Mouse (Mus musculus) midbrain, embryonic 16.5 days (tissue): ENCODE measurements around the gene E130309D02Rik. TPM values are rescaled to one million over a fixed set of nuclear protein-coding genes. Genes with fewer than 3 reads are reported as not detected.

Source experiments
- ATAC-seq: fragments of 200-750 bp; cut with Nextera tagmentation; 2 replicates; pipeline ENCODE4 v1.8.0; 2017; ENCODE audit warnings: moderate TSS enrichment
- H3K27ac ChIP-seq: fragments of 300-500 bp; sonication (generic); 2 replicates; pipeline ENCODE4 v1.5.1; 2014; ENCODE audit warnings: mild to moderate bottlenecking, low read length, mixed read lengths
- H3K27me3 ChIP-seq: fragments of 300-500 bp; sonication (generic); 2 replicates; pipeline ENCODE4 v1.6.1; 2014; ENCODE audit warnings: low read depth, low read length, mixed read lengths; ENCODE audit not compliant: control insufficient read depth, insufficient read depth
- H3K36me3 ChIP-seq: fragments of 300-500 bp; sonication (generic); 2 replicates; pipeline ENCODE4 v1.6.1; 2014; ENCODE audit warnings: mild to moderate bottlenecking, low read length, moderate library complexity, mixed read lengths; ENCODE audit not compliant: control insufficient read depth, insufficient read depth
- H3K4me1 ChIP-seq: fragments of 300-500 bp; sonication (generic); 2 replicates; pipeline ENCODE4 v1.6.1; 2014; ENCODE audit warnings: mild to moderate bottlenecking, low read length, mixed read lengths; ENCODE audit not compliant: control insufficient read depth, insufficient read depth
- H3K4me2 ChIP-seq: fragments of 300-500 bp; sonication (generic); 2 replicates; pipeline ENCODE4 v1.6.1; 2014; ENCODE audit warnings: mild to moderate bottlenecking, low read length, mixed read lengths
- H3K4me3 ChIP-seq: fragments of 300-500 bp; sonication (generic); 2 replicates; pipeline ENCODE4 v1.5.1; 2014; ENCODE audit warnings: low read depth, mild to moderate bottlenecking, low read length, moderate library complexity, mixed read lengths
- H3K9ac ChIP-seq: fragments of 300-500 bp; sonication (generic); 2 replicates; pipeline ENCODE4 v1.6.1; 2014; ENCODE audit warnings: low read depth, low read length, mixed read lengths
- H3K9me3 ChIP-seq: fragments of 300-500 bp; sonication (generic); replicated peaks from 2 replicates; pipeline ENCODE4 v1.6.1; 2014; ENCODE audit warnings: mild to moderate bottlenecking, low read length, mixed read lengths; ENCODE audit not compliant: control insufficient read depth, poor library complexity, severe bottlenecking
- whole genome bisulfite sequencing: fragments of 180-500 bp; shearing (Covaris S2); extraction: QIAGEN DNeasy Blood & Tissue Kit; methylation state at CpG from one replicate; pipeline ENCODE4 v1.1.7; 2014; 5-methylcytosine and 5-hydroxymethylcytosine counted together
- polyA plus RNA-seq: library from polyadenylated mRNA; unstranded; fragments of >200 nt; fragmentation: Nextera tagmentation; extraction: Ambion mirVana; gene quantifications from 2 replicates; pipeline ENCODE4 v1.2.1, GENCODE M21; 2015

The E130309D02Rik gene
- polyA plus RNA-seq, result 25.3 and 31.3 TPM in 2 replicates

- Histone ChIP-seq H3K27me3 (no peaks in the 10 kb centered on the region), H3K36me3 (peaks cover 24% of the 10 kb centered on the region), H3K9me3 (no peaks in the 10 kb centered on the region), H3K9ac (peak within 1 kb of the TSS; percentile 98), H3K27ac (peak within 1 kb of the TSS; percentile 97), H3K4me3 (peak within 1 kb of the TSS; percentile 89), H3K4me2 (peak within 1 kb of the TSS; percentile 68), H3K4me1 (peaks cover 23% of the 10 kb centered on the region)
- under 1% methylated on average over 90 of the region's 101 CpGs for WGBS
- ATAC-seq, result peak; percentile 79
Measured at GRCm38 (mm10) chr5:143314730-143315513, at the start of gene E130309D02Rik. TSS of gene E130309D02Rik (minus strand) at chr5:143315360.

GRCm38 (mm10) chr5:143363678-143364615 is 48.8 kb upstream of the E130309D02Rik start:
- Histone ChIP-seq H3K4me2 (peak overlapping the region; percentile 94), H3K4me3 (peak overlapping the region; percentile 50), H3K9me3 (no peaks in the 10 kb centered on the region), H3K27ac (no peak overlapping the region), H3K9ac (peak overlapping the region; percentile 66), H3K36me3 (no peaks in the 10 kb centered on the region), H3K27me3 (peaks cover 8% of the 10 kb centered on the region), H3K4me1 (peaks cover 13% of the 10 kb centered on the region)
- ATAC-seq, result peak; percentile 45
- under 1% methylated on average over 45 of the region's 47 CpGs for WGBS

GRCm38 (mm10) chr5:143361428-143361827 is 46.3 kb upstream of the E130309D02Rik start:
- no peak for ATAC-seq
- 58% methylated on average over 7 of the region's 7 CpGs for WGBS
- H3K27ac ChIP-seq, result no peak overlapping the region
- no peak overlapping the region for H3K9ac ChIP-seq
- H3K4me2 ChIP-seq, result no peak overlapping the region
- no peaks in the 10 kb centered on the region; the same call in none of the 2 replicates for H3K27me3 ChIP-seq
- no peak overlapping the region for H3K4me3 ChIP-seq
- H3K9me3 ChIP-seq, result no peaks in the 10 kb centered on the region
- H3K36me3 ChIP-seq, result no peaks in the 10 kb centered on the region
- peaks cover 21% of the 10 kb centered on the region for H3K4me1 ChIP-seq

- Histone ChIP-seq H3K4me2 (no peak overlapping the region), H3K36me3 (no peaks in the 10 kb centered on the region), H3K4me1 (peaks cover 21% of the 10 kb centered on the region), H3K27ac (no peak overlapping the region), H3K4me3 (no peak overlapping the region), H3K9ac (no peak overlapping the region), H3K9me3 (no peaks in the 10 kb centered on the region), H3K27me3 (no peaks in the 10 kb centered on the region; the same call in none of the 2 replicates)
- ATAC-seq, result no peak
- WGBS, result 67% methylated on average over 5 of the region's 5 CpGs
Measured at GRCm38 (mm10) chr5:143360000-143360399, 44.8 kb upstream of the E130309D02Rik start.

- Histone ChIP-seq H3K9me3 (no peaks in the 10 kb centered on the region), H3K27me3 (no peaks in the 10 kb centered on the region; the same call in none of the 2 replicates), H3K36me3 (no peaks in the 10 kb centered on the region), H3K9ac (no peak overlapping the region), H3K4me2 (no peak overlapping the region), H3K4me3 (no peak overlapping the region), H3K4me1 (peaks cover 17% of the 10 kb centered on the region), H3K27ac (no peak overlapping the region)
- ATAC-seq, result no peak
- 29% methylated on average over 7 of the region's 7 CpGs for WGBS
Measured at GRCm38 (mm10) chr5:143359263-143359662, 44.1 kb upstream of the E130309D02Rik start.

GRCm38 (mm10) chr5:143357564-143357963 is 42.4 kb upstream of the E130309D02Rik start:
- Histone ChIP-seq H3K9ac (peak overlapping the region; percentile 56), H3K36me3 (no peaks in the 10 kb centered on the region), H3K4me2 (peak overlapping the region; percentile 49), H3K9me3 (no peaks in the 10 kb centered on the region), H3K27me3 (no peaks in the 10 kb centered on the region; the same call in none of the 2 replicates), H3K4me1 (peaks cover 8% of the 10 kb centered on the region; the same call in 1 of the 2 replicates), H3K4me3 (peak overlapping the region; percentile 28), H3K27ac (no peak overlapping the region)
- WGBS, result 2% methylated on average over 27 of the region's 28 CpGs
- no peak for ATAC-seq

GRCm38 (mm10) chr5:143356686-143357388 is 41.7 kb upstream of the E130309D02Rik start, which contains the start of gene Grid2ip:
TSS of gene Grid2ip (plus strand) at chr5:143357338.
- no peaks in the 10 kb centered on the region; the same call in 1 of the 2 replicates for H3K9me3 ChIP-seq
- peak within 1 kb of the TSS; percentile 28 for H3K4me3 ChIP-seq
- H3K4me1 ChIP-seq, result peaks cover 8% of the 10 kb centered on the region; the same call in 1 of the 2 replicates
- peak within 1 kb of the TSS; percentile 49 for H3K4me2 ChIP-seq
- H3K27me3 ChIP-seq, result no peaks in the 10 kb centered on the region; the same call in none of the 2 replicates
- ATAC-seq, result no peak
- 17% methylated on average over 17 of the region's 17 CpGs for WGBS
- H3K9ac ChIP-seq, result peak within 1 kb of the TSS; percentile 56
- no peak within 1 kb of the TSS for H3K27ac ChIP-seq
- H3K36me3 ChIP-seq, result no peaks in the 10 kb centered on the region

GRCm38 (mm10) chr5:143356017-143356416 is 40.9 kb upstream of the E130309D02Rik start:
- no peaks in the 10 kb centered on the region for H3K36me3 ChIP-seq
- H3K27ac ChIP-seq, result no peak overlapping the region
- H3K27me3 ChIP-seq, result no peaks in the 10 kb centered on the region; the same call in none of the 2 replicates
- 29% methylated on average over 5 of the region's 5 CpGs for WGBS
- no peak overlapping the region for H3K9ac ChIP-seq
- no peak for ATAC-seq
- H3K4me3 ChIP-seq, result no peak overlapping the region
- H3K9me3 ChIP-seq, result peaks cover under 1% of the 10 kb centered on the region; the same call in 1 of the 2 replicates
- peaks cover 8% of the 10 kb centered on the region; the same call in 1 of the 2 replicates for H3K4me1 ChIP-seq
- no peak overlapping the region for H3K4me2 ChIP-seq
